Mouse (Mus musculus): ENCODE measurements around the gene Frs2. TPM values are rescaled to one million over a fixed set of nuclear protein-coding genes. Genes with fewer than 3 reads are reported as not detected.

Frs2 gene
- total and polyA plus RNA-seq, 3 experiments, result 13.4 to 17.0 (median 14.2) TPM

DNA sequence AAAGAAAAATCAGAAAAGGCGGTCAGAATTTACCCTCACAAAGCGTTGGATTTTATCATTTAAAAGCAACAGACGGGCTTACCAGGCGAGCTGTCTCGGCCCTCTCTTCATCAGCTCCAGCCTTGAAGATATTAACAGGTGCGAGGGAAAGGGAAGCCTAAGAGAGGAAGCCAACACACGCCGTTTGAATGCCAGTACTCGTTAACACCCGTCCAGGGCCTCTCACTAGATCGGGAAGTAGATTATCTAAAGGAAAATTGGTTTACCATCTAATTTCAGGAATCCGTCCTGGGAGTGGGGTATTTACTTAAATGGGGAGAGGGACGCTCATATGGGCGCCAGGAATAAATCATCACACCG is 85.5 kb downstream of the Frs2 start:
- Histone ChIP-seq H3K4me1 (ENCODE audit: control insufficient read depth, insufficient read depth, low read length) (peaks cover 2% of the 10 kb centered on the region; the same call in 1 of the 2 replicates), H3K27ac (peak overlapping the region; percentile 89), H3K79me2 (replicated peaks; ENCODE audit: control insufficient read depth, insufficient read depth, low read length) (no peaks in the 10 kb centered on the region), H3K27me3 (ENCODE audit: control insufficient read depth, insufficient read depth, low read length) (no peaks in the 10 kb centered on the region), H3K9ac (ENCODE audit: low read depth, low read length) (peak overlapping the region; percentile 79), H3K4me3 (peak overlapping the region; percentile 99), H3K36me3 (ENCODE audit: control insufficient read depth, insufficient read depth, low read length) (peaks cover 11% of the 10 kb centered on the region)
- TF ChIP-seq POLR2A (IDR thresholded peaks at IDR 0.05; ENCODE audit: insufficient read depth, low read depth, low read length) (no peak), EP300 (IDR thresholded peaks at IDR 0.05; ENCODE audit: insufficient read depth, low read depth, low read length) (no peak), CTCF (IDR thresholded peaks at IDR 0.05) (no peak)
- DNase-seq, result no peak
- WGBS, result 2% methylated on average over 15 of the region's 15 CpGs
- intact Hi-C loops (cut with DNase I), result loop anchor here (2.0 to 5.0 kb wide), 2 partner anchors 86 to 159 kb away; partner anchors contain the start of genes Frs2 and Yeats4

DNA sequence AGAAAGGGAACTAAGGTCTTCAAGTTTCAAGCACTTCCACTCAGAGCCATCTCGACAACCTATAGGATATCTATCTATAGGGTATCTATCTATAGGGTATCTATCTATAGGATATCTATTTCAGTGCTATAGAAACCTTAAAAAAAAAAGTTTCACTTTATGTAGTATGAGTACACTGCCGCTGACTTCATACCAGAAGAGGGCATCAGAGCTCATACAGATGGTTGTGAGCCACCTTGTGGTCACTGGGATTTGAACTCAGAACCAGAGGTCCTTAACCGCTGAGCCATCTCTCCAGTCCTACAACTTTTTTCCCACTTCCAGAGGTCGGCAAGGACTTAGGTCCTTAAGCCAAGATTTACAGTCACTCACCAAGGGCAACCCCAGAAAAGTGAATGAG is 92.7 kb downstream of the Frs2 start:
- Histone ChIP-seq H3K27ac (no peak overlapping the region), H3K4me1 (ENCODE audit: control insufficient read depth, insufficient read depth, low read length) (no peaks in the 10 kb centered on the region), H3K79me2 (replicated peaks; ENCODE audit: control insufficient read depth, insufficient read depth, low read length) (no peaks in the 10 kb centered on the region), H3K9ac (ENCODE audit: low read depth, low read length) (no peak overlapping the region), H3K36me3 (ENCODE audit: control insufficient read depth, insufficient read depth, low read length) (peaks cover 5% of the 10 kb centered on the region), H3K27me3 (ENCODE audit: control insufficient read depth, insufficient read depth, low read length) (no peaks in the 10 kb centered on the region), H3K4me3 (no peak overlapping the region)
- WGBS, result 85% methylated on average over 4 of the region's 4 CpGs
- intact Hi-C loops (cut with DNase I), result no loop called here
- DNase-seq, result no peak
- TF ChIP-seq CTCF (IDR thresholded peaks at IDR 0.05), result peak; percentile 51
- TF ChIP-seq EP300 (IDR thresholded peaks at IDR 0.05; ENCODE audit: insufficient read depth, low read depth, low read length), result no peak

DNA sequence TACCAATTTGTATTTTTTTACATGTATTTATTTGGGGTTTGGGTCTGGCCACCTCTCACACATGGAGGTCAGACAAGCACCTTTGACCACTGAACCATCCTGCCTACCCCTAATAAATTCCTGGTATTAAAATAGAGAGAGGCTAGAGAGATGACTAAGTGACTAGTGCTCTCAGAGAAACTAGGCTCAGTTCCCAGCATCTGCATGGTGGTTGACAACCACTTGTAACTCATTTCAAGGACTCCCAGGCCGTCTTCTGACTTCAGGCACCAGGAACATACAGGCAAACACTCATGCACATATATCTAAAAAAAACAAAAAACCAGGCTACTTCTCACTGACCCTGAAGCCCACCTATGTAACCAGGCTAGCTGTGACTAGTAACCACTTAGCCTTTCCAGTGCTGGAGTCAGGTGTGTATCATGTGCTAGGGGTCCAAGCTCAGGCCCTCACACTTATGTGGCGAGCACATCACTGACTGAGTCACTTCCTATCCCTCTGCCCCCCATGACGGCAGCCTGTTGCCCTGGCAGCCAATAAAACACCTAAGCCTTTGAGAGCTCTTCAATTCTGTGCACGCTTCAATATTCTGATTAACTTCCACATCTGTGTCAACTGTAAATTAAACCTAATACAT is 98.3 kb downstream of the Frs2 start:
- Histone ChIP-seq H3K9ac (ENCODE audit: low read depth, low read length) (no peak overlapping the region), H3K4me1 (ENCODE audit: control insufficient read depth, insufficient read depth, low read length) (no peaks in the 10 kb centered on the region), H3K27ac (peak overlapping the region; percentile 40), H3K79me2 (replicated peaks; ENCODE audit: control insufficient read depth, insufficient read depth, low read length) (no peaks in the 10 kb centered on the region), H3K27me3 (ENCODE audit: control insufficient read depth, insufficient read depth, low read length) (no peaks in the 10 kb centered on the region), H3K4me3 (no peak overlapping the region), H3K36me3 (ENCODE audit: control insufficient read depth, insufficient read depth, low read length) (peaks cover 7% of the 10 kb centered on the region)
- no peak for TF ChIP-seq CTCF (IDR thresholded peaks at IDR 0.05)
- TF ChIP-seq EP300 (IDR thresholded peaks at IDR 0.05; ENCODE audit: insufficient read depth, low read depth, low read length), result peak; percentile 68; the same call in 1 of the 2 replicates
- peak; percentile 77 for TF ChIP-seq POLR2A (IDR thresholded peaks at IDR 0.05; ENCODE audit: insufficient read depth, low read depth, low read length)
- peak in 1 of 2 experiments; percentile 32 for DNase-seq
- intact Hi-C loops (cut with DNase I), result no loop called here
- 41% methylated on average over 4 of the region's 4 CpGs for WGBS

DNA sequence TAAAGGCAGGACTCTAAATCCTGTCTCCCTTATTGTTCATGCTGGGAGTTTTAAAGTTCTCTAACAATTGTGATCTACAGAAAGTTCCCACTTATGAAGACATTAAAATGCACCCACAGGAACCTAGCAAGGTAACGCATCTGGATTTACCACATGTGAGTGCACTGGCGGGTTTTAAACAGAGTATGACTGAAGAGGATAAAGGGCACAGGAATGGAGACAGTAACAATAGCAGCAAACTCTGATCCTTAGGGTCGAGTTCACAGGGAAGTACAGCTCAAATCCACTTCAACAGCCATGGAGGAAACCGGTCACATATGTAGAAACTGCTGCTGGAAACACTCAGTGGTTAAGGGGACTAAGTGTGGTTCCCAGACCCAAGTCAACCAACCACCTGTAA is 99.1 kb downstream of the Frs2 start:
- intact Hi-C loops (cut with DNase I), result no loop called here
- Histone ChIP-seq H3K27ac (peak overlapping the region; percentile 24), H3K79me2 (replicated peaks; ENCODE audit: control insufficient read depth, insufficient read depth, low read length) (no peaks in the 10 kb centered on the region), H3K4me3 (no peak overlapping the region), H3K27me3 (ENCODE audit: control insufficient read depth, insufficient read depth, low read length) (no peaks in the 10 kb centered on the region), H3K4me1 (ENCODE audit: control insufficient read depth, insufficient read depth, low read length) (no peaks in the 10 kb centered on the region; the same call in 1 of the 2 replicates), H3K36me3 (ENCODE audit: control insufficient read depth, insufficient read depth, low read length) (peaks cover 7% of the 10 kb centered on the region), H3K9ac (ENCODE audit: low read depth, low read length) (no peak overlapping the region)
- DNase-seq, result no peak
- 63% methylated on average over 4 of the region's 4 CpGs for whole genome bisulfite sequencing
- TF ChIP-seq POLR2A (IDR thresholded peaks at IDR 0.05; ENCODE audit: insufficient read depth, low read depth, low read length), result peak; percentile 10; the same call in 1 of the 2 replicates
- TF ChIP-seq CTCF (IDR thresholded peaks at IDR 0.05), result no peak

DNA sequence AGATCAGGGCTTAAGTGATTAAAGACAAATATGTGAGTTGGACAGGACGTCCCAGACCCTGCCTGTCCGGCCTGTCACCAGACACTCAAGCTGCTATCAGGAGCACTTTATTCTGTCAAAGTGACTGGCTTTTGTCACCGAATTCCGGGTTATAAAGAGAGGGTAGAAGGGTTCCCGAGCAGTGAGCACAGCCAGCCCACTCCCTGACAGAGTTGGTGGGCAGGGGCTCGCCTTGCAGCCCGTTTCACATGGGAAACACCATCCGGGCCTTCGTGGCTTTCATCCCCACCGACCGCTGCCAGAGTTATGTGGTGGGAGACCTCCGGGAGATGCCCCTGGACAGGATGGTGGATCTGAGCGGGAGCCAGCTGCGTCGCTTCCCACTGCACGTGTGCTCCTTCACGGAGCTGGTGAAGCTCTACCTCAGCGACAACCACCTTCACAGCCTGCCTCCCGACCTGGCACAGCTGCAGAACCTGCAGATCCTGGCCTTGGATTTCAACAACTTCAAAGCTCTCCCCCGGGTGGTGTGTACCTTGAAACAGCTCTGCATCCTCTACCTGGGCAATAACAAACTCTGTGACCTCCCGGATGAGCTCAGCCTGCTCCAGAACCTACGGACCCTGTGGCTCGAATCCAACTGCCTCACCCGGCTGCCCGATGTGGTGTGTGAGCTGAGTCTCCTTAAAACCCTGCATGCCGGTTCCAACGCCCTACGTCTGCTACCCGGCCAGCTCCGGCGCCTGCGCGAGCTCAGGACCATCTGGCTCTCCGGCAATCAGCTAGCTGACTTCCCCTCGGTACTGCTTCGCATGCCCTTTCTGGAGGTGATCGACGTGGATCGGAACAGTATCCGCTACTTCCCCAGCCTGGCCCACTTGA is 102.9 kb downstream of the Frs2 start, which contains the start of gene Lrrc10:
Lrrc10 (plus strand) TSS at position 167 of the 882 bp plus-strand sequence.
- 19% methylated on average over 40 of the region's 40 CpGs for WGBS
- Histone ChIP-seq H3K36me3 (ENCODE audit: control insufficient read depth, insufficient read depth, low read length) (peaks cover 5% of the 10 kb centered on the region), H3K79me2 (replicated peaks; ENCODE audit: control insufficient read depth, insufficient read depth, low read length) (no peaks in the 10 kb centered on the region), H3K4me3 (peak within 1 kb of the TSS; percentile 44), H3K4me1 (ENCODE audit: control insufficient read depth, insufficient read depth, low read length) (peaks cover 2% of the 10 kb centered on the region), H3K27ac (peak within 1 kb of the TSS; percentile 76), H3K27me3 (ENCODE audit: control insufficient read depth, insufficient read depth, low read length) (no peaks in the 10 kb centered on the region), H3K9ac (ENCODE audit: low read depth, low read length) (peak within 1 kb of the TSS; percentile 72)
- intact Hi-C loops (cut with DNase I), result no loop called here
- TF ChIP-seq EP300 (IDR thresholded peaks at IDR 0.05; ENCODE audit: insufficient read depth, low read depth, low read length) (peak; percentile 86), POLR2A (IDR thresholded peaks at IDR 0.05; ENCODE audit: insufficient read depth, low read depth, low read length) (peak; percentile 94), CTCF (IDR thresholded peaks at IDR 0.05) (no peak)
- peak; percentile 53 for DNase-seq

Measured in heart, adult 2 months (tissue).